Mouse (Mus musculus) lung, embryonic 15.5 days (tissue): Measurements from ENCODE around the gene Slc13a3. TPM values are rescaled to one million over a fixed set of nuclear protein-coding genes. Genes with fewer than 3 reads are reported as not detected.
A peak's percentile ranks its signal among the peaks of the same experiment; 100 is the strongest.

ENCODE experiments used
- ATAC-seq: fragments of 200-750 bp; cut with Nextera tagmentation; 2 replicates; pipeline ENCODE4 v1.8.0; 2017; ENCODE audit warnings: moderate number of reproducible peaks, borderline replicate concordance; ENCODE audit not compliant: low FRiP score, low TSS enrichment; ENCODE audit errors: extremely low read depth
- H3K27ac ChIP-seq: fragments of 300-500 bp; sonication (generic); 2 replicates; pipeline ENCODE4 v1.5.1; 2015; ENCODE audit warnings: moderate library complexity, mild to moderate bottlenecking, inconsistent platforms
- H3K27me3 ChIP-seq: fragments of 300-500 bp; sonication (generic); 2 replicates; pipeline ENCODE4 v1.6.1; 2015; ENCODE audit warnings: inconsistent platforms
- H3K36me3 ChIP-seq: fragments of 300-500 bp; sonication (generic); 2 replicates; pipeline ENCODE4 v1.6.1; 2015; ENCODE audit warnings: inconsistent platforms
- H3K4me1 ChIP-seq: fragments of 300-500 bp; sonication (generic); 2 replicates; pipeline ENCODE4 v1.6.1; 2015; ENCODE audit warnings: inconsistent platforms
- H3K4me2 ChIP-seq: fragments of 300-500 bp; sonication (generic); 2 replicates; pipeline ENCODE4 v1.6.1; 2015; ENCODE audit warnings: inconsistent platforms, mild to moderate bottlenecking, moderate library complexity
- H3K4me3 ChIP-seq: fragments of 300-500 bp; sonication (generic); 2 replicates; pipeline ENCODE4 v1.5.1; 2015; ENCODE audit warnings: mild to moderate bottlenecking, inconsistent platforms
- H3K9ac ChIP-seq: fragments of 300-500 bp; sonication (generic); 2 replicates; pipeline ENCODE4 v1.6.1; 2015; ENCODE audit warnings: inconsistent platforms
- H3K9me3 ChIP-seq: fragments of 300-500 bp; sonication (generic); 2 replicates; pipeline ENCODE4 v1.6.1; 2016; ENCODE audit warnings: inconsistent platforms
- WGBS: fragments of 180-500 bp; shearing (Covaris S2); methylation state at CpG from one replicate; pipeline ENCODE4 v1.1.7; 2015; 5-methylcytosine and 5-hydroxymethylcytosine counted together
- polyA plus RNA-seq: library from polyadenylated mRNA; unstranded; fragments of >200 nt; fragmentation: Nextera tagmentation; extraction: Ambion mirVana; gene quantifications from 2 replicates; pipeline ENCODE4 v1.2.1, GENCODE M21; 2015

Gene Slc13a3
- polyA plus RNA-seq, 1 experiment from 2014 or later, result 0.57 TPM

GRCm38 (mm10) chr2:165404951-165405350, 68.1 kb downstream of the Slc13a3 start:
- Histone ChIP-seq H3K9ac (no peak overlapping the region), H3K9me3 (no peaks in the 10 kb centered on the region), H3K4me2 (no peak overlapping the region), H3K4me3 (no peak overlapping the region), H3K27ac (peak overlapping the region; percentile 55), H3K36me3 (no peaks in the 10 kb centered on the region), H3K4me1 (peaks cover 8% of the 10 kb centered on the region), H3K27me3 (no peaks in the 10 kb centered on the region)
- no peak for ATAC-seq
- 30% methylated on average over 9 of the region's 9 CpGs for WGBS

GRCm38 (mm10) chr2:165398164-165398785, 74.8 kb downstream of the Slc13a3 start:
- ATAC-seq, result no peak
- Histone ChIP-seq H3K27ac (no peak overlapping the region), H3K27me3 (no peaks in the 10 kb centered on the region), H3K9ac (no peak overlapping the region), H3K4me2 (no peak overlapping the region), H3K4me1 (peaks cover 7% of the 10 kb centered on the region), H3K36me3 (no peaks in the 10 kb centered on the region), H3K4me3 (no peak overlapping the region), H3K9me3 (no peaks in the 10 kb centered on the region)
- WGBS, result 65% methylated on average over 15 of the region's 15 CpGs

GRCm38 (mm10) chr2:165397502-165398163, 75.4 kb downstream of the Slc13a3 start:
- no peak for ATAC-seq

GRCm38 (mm10) chr2:165396831-165397501, 76.1 kb downstream of the Slc13a3 start:
- Histone ChIP-seq H3K9me3 (no peaks in the 10 kb centered on the region), H3K27me3 (no peaks in the 10 kb centered on the region), H3K27ac (no peak overlapping the region), H3K9ac (no peak overlapping the region), H3K4me3 (no peak overlapping the region), H3K4me2 (no peak overlapping the region), H3K4me1 (peaks cover 7% of the 10 kb centered on the region), H3K36me3 (no peaks in the 10 kb centered on the region)
- 0 out of 2 replicates have a peak, but pooled peaks have one; percentile 43 for ATAC-seq
- WGBS, result 33% methylated on average over 20 of the region's 20 CpGs

More at GRCm38 (mm10) chr2:165397502-165398163, 75.4 kb downstream of the Slc13a3 start:
- Histone ChIP-seq H3K36me3 (no peaks in the 10 kb centered on the region), H3K27ac (no peak overlapping the region), H3K4me3 (no peak overlapping the region), H3K27me3 (no peaks in the 10 kb centered on the region), H3K9me3 (no peaks in the 10 kb centered on the region), H3K9ac (no peak overlapping the region), H3K4me2 (no peak overlapping the region), H3K4me1 (peaks cover 7% of the 10 kb centered on the region)
- 69% methylated on average over 23 of the region's 23 CpGs for WGBS

DNA sequence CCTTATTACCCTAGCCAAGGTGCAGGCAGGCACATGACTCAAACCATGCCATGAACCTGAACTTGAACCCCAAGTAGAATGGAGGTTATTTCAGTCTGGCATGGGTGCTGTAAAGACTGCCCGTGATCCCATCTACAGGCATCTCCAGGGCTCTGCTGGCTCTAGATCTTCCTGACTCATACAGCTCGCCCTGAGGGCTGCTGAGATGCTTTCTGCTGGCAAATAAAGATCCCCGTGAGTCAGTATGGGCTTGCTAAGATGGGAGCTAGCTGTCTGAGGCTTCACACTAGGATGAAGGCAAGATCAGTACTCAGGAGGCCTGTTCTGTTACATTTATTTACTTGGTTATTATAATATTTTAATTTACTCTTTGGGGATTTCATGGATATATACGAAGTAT, 80.9 kb downstream of the Slc13a3 start:
- ATAC-seq, result no peak
- Histone ChIP-seq H3K4me1 (peaks cover 2% of the 10 kb centered on the region), H3K27me3 (no peaks in the 10 kb centered on the region), H3K9ac (no peak overlapping the region), H3K4me2 (no peak overlapping the region), H3K36me3 (no peaks in the 10 kb centered on the region), H3K9me3 (no peaks in the 10 kb centered on the region), H3K4me3 (no peak overlapping the region), H3K27ac (no peak overlapping the region)
- WGBS, result 79% methylated on average over 4 of the region's 4 CpGs

DNA sequence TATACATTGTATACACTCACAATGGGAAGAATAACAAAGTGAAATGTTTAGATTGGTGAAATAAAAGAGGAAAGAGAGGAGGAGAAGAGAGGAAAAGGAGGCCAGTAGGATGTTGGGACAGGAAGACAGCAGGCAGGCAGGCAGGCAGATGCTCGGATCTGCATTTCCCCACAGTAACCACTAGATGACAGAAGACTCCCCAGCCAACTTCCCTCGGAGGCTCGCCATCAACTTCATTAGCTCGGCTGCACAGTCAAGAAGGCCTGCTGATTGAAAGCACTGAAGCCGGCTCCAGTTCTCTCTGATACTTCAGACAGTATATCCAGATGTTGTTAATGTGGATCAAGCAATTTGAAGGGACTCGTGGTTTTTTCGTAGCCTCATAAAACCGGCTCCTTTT, 81.5 kb downstream of the Slc13a3 start:
- ATAC-seq, result no peak
- no peaks in the 10 kb centered on the region for H3K9me3 ChIP-seq
- WGBS, result 17% methylated on average over 8 of the region's 8 CpGs

GRCm38 (mm10) chr2:165389299-165389952, 83.6 kb downstream of the Slc13a3 start:
- Histone ChIP-seq H3K4me2 (no peak overlapping the region), H3K4me1 (peaks cover 6% of the 10 kb centered on the region), H3K36me3 (peaks cover 19% of the 10 kb centered on the region), H3K9me3 (no peaks in the 10 kb centered on the region), H3K9ac (no peak overlapping the region), H3K27me3 (no peaks in the 10 kb centered on the region), H3K4me3 (no peak overlapping the region), H3K27ac (no peak overlapping the region)
- WGBS, result 57% methylated on average over 6 of the region's 6 CpGs
- ATAC-seq, result no peak

More for the DNA sequence above, 81.5 kb downstream of the Slc13a3 start:
- H3K36me3 ChIP-seq, result no peaks in the 10 kb centered on the region
- H3K4me2 ChIP-seq, result no peak overlapping the region
- no peak overlapping the region for H3K9ac ChIP-seq
- H3K4me3 ChIP-seq, result no peak overlapping the region
- no peak overlapping the region for H3K27ac ChIP-seq
- peaks cover 5% of the 10 kb centered on the region for H3K4me1 ChIP-seq
- H3K27me3 ChIP-seq, result no peaks in the 10 kb centered on the region

GRCm38 (mm10) chr2:165387844-165388495, 85.1 kb downstream of the Slc13a3 start, which contains the start of gene Zfp334:
TSS of gene Zfp334 (minus strand) at chr2:165388259.
- Histone ChIP-seq H3K27me3 (no peaks in the 10 kb centered on the region), H3K4me3 (peak within 1 kb of the TSS; percentile 67), H3K9ac (peak within 1 kb of the TSS; percentile 81), H3K9me3 (no peaks in the 10 kb centered on the region), H3K27ac (peak within 1 kb of the TSS; percentile 75), H3K4me2 (peak within 1 kb of the TSS; percentile 61), H3K36me3 (peaks cover 33% of the 10 kb centered on the region), H3K4me1 (peaks cover 6% of the 10 kb centered on the region)
- ATAC-seq, result peak; percentile 92
- under 1% methylated on average over 40 of the region's 40 CpGs for WGBS

- H3K27ac ChIP-seq, result peak overlapping the region; percentile 75
- H3K9me3 ChIP-seq, result no peaks in the 10 kb centered on the region
- H3K4me2 ChIP-seq, result peak overlapping the region; percentile 61
- H3K36me3 ChIP-seq, result peaks cover 39% of the 10 kb centered on the region
- peak overlapping the region; percentile 81 for H3K9ac ChIP-seq
- no peaks in the 10 kb centered on the region for H3K27me3 ChIP-seq
- 13% methylated on average over 4 of the region's 4 CpGs for WGBS
- peak overlapping the region; percentile 67 for H3K4me3 ChIP-seq
- no peak for ATAC-seq
- peaks cover 6% of the 10 kb centered on the region for H3K4me1 ChIP-seq
Observed at GRCm38 (mm10) chr2:165387370-165387769, 85.7 kb downstream of the Slc13a3 start.

GRCm38 (mm10) chr2:165380050-165380449, 93.0 kb downstream of the Slc13a3 start:
- H3K36me3 ChIP-seq, result peaks cover 81% of the 10 kb centered on the region
- ATAC-seq, result no peak
- 96% methylated on average over 25 of the region's 25 CpGs for WGBS

GRCm38 (mm10) chr2:165376001-165376400, 97.0 kb downstream of the Slc13a3 start:
- H3K36me3 ChIP-seq, result peaks cover 50% of the 10 kb centered on the region

More at GRCm38 (mm10) chr2:165380050-165380449, 93.0 kb downstream of the Slc13a3 start:
- no peak overlapping the region for H3K27ac ChIP-seq
- peaks cover 11% of the 10 kb centered on the region; the same call in 1 of the 2 replicates for H3K9me3 ChIP-seq
- H3K4me2 ChIP-seq, result no peak overlapping the region
- H3K27me3 ChIP-seq, result no peaks in the 10 kb centered on the region
- H3K4me3 ChIP-seq, result no peak overlapping the region
- H3K9ac ChIP-seq, result no peak overlapping the region
- no peaks in the 10 kb centered on the region for H3K4me1 ChIP-seq

More at GRCm38 (mm10) chr2:165376001-165376400, 97.0 kb downstream of the Slc13a3 start:
- WGBS, result 44% methylated on average over 4 of the region's 4 CpGs
- ATAC-seq, result no peak
- Histone ChIP-seq H3K27ac (no peak overlapping the region), H3K9me3 (peaks cover 4% of the 10 kb centered on the region; the same call in 1 of the 2 replicates), H3K27me3 (no peaks in the 10 kb centered on the region), H3K4me2 (no peak overlapping the region), H3K4me3 (no peak overlapping the region), H3K4me1 (no peaks in the 10 kb centered on the region), H3K9ac (no peak overlapping the region)
